Mouse (Mus musculus) MEL (cell line): ENCODE measurements around the gene Cnot8.

Source experiments
- EP300 ChIP-seq, 2 experiments: IDR thresholded peaks; 2 replicates each; pipeline ENCODE4 v1.6.1; 2011; ENCODE audit warnings: improper control_type of control experiment in 2 of 2, low read length in 2 of 2, low read depth in 1 of 2, mild to moderate bottlenecking in 1 of 2
- GATA1 ChIP-seq: IDR thresholded peaks from 2 replicates; pipeline ENCODE4 v1.6.1; 2011; ENCODE audit warnings: low read depth, low read length, improper control_type of control experiment
- MAFK ChIP-seq: IDR thresholded peaks from 2 replicates; pipeline ENCODE4 v1.6.1; 2011; ENCODE audit warnings: low read depth, mild to moderate bottlenecking, low read length, improper control_type of control experiment, borderline replicate concordance
- MAZ ChIP-seq: IDR thresholded peaks from 2 replicates; pipeline ENCODE4 v1.6.1; 2012; ENCODE audit warnings: low read depth, mild to moderate bottlenecking, inconsistent platforms, low read length, improper control_type of control experiment
- POLR2A ChIP-seq, 2 experiments: IDR thresholded peaks; 2 replicates each; pipeline ENCODE4 v1.6.1; 2011 to 2012; ENCODE audit warnings: low read length in 2 of 2, mild to moderate bottlenecking in 2 of 2, control low read depth in 1 of 2, improper control_type of control experiment in 1 of 2, low read depth in 1 of 2, moderate library complexity in 1 of 2; ENCODE audit not compliant: control insufficient read depth in 1 of 2, insufficient read depth in 1 of 2, poor library complexity in 1 of 2
- POLR2AphosphoS2 ChIP-seq: IDR thresholded peaks from 2 replicates; pipeline ENCODE4 v1.6.1; 2011; ENCODE audit warnings: low read length, improper control_type of control experiment
- UBTF ChIP-seq: IDR thresholded peaks from 2 replicates; pipeline ENCODE4 v1.6.1; 2012; ENCODE audit warnings: low read depth, mild to moderate bottlenecking, inconsistent platforms, low read length, improper control_type of control experiment, moderate library complexity, borderline replicate concordance; ENCODE audit not compliant: insufficient read depth
- USF1 ChIP-seq: IDR thresholded peaks from 2 replicates; pipeline ENCODE4 v1.6.1; 2014; ENCODE audit warnings: low read depth, mild to moderate bottlenecking, inconsistent platforms, low read length, improper control_type of control experiment, moderate library complexity

DNA sequence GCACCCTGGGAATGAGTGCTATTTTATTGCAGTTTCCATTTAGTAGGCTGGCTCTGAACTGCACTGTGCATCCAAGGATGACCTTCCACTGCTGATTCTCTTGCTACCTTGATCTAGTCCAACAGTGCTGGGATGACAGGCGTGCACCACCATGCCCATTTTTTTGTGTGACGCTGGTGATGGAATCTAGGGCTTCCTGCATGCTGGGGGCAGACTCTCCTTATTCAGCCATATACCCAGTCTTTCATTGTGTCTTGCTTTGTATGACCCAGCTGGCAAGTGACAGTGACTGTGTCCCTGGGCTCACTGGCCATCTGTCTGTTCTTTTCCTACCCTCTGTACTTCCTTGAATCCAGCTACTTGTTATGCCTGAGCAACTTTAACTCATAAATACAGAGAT is 19.8 kb downstream of the Cnot8 start:
- no peak for TF ChIP-seq POLR2A (IDR thresholded peaks at IDR 0.05; ENCODE audit: control insufficient read depth in 1 of 2, insufficient read depth in 1 of 2, low read depth in 1 of 2, low read length in 2 of 2, poor library complexity in 1 of 2)
- TF ChIP-seq GATA1 = no peak
- no peak for TF ChIP-seq POLR2AphosphoS2
- TF ChIP-seq UBTF = no peak
- no peak for TF ChIP-seq MAFK
- TF ChIP-seq EP300 (IDR thresholded peaks at IDR 0.05; ENCODE audit: low read depth in 1 of 2, low read length in 2 of 2) = no peak
- no peak for TF ChIP-seq USF1
- TF ChIP-seq MAZ = no peak
